Mouse (Mus musculus): ENCODE measurements around the gene Cdipt. TPM values are rescaled to one million over a fixed set of nuclear protein-coding genes. Genes with fewer than 3 reads are reported as not detected.

Gene Cdipt
- polyA plus RNA-seq, 2 experiments: 84.8 to 123 TPM

DNA sequence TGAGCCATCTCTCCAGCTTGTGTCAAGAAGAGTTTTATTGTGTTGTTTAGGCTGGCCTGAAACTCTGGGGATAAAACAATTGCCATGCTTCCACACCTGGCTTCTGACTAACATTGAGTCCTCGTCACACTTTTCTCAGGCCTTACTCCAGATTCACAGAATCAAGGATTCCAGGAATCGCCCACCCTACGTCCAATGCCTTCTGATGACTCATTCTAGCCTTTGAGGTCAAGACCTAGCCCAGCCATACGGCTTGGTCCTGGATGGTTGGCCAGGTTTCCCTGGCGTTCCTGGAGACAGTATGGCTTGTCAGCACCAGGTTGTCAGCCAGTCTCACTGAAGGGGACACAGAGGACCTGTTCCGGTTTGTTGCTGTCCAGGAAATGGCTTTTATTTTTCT is 36.7 kb downstream of the Cdipt start:
- ATAC-seq (ENCODE audit: low FRiP score, low read depth) (no peak), DNase-seq (ENCODE audit: low spot score) (no peak)
- peaks cover 10% of the 10 kb centered on the region for H3K4me1 ChIP-seq (ENCODE audit: control insufficient read depth, insufficient read depth, low read length)
- no peak for TF ChIP-seq POLR2A (IDR thresholded peaks at IDR 0.05; ENCODE audit: borderline replicate concordance, extremely low read depth, insufficient read depth, insufficient read length)
- H3K9me3 ChIP-seq (ENCODE audit: control insufficient read depth, low read length): no peaks in the 10 kb centered on the region
- no peak overlapping the region for H3K9ac ChIP-seq (ENCODE audit: low read depth, low read length, severe bottlenecking)
- whole genome bisulfite sequencing: 88% methylated on average over 6 of the region's 6 CpGs
- no peak overlapping the region for H3K4me3 ChIP-seq (replicated peaks; ENCODE audit: low read length)
- H3K36me3 ChIP-seq (ENCODE audit: control insufficient read depth, insufficient read depth, low read length): peaks cover 35% of the 10 kb centered on the region
- no peak overlapping the region for H3K27ac ChIP-seq (replicated peaks; ENCODE audit: low read depth, low read length)
- no peaks in the 10 kb centered on the region for H3K27me3 ChIP-seq (ENCODE audit: control insufficient read depth, insufficient read depth, low read length)
- H3K4me2 ChIP-seq (replicated peaks; ENCODE audit: low read depth, low read length, severe bottlenecking): no peak overlapping the region

DNA sequence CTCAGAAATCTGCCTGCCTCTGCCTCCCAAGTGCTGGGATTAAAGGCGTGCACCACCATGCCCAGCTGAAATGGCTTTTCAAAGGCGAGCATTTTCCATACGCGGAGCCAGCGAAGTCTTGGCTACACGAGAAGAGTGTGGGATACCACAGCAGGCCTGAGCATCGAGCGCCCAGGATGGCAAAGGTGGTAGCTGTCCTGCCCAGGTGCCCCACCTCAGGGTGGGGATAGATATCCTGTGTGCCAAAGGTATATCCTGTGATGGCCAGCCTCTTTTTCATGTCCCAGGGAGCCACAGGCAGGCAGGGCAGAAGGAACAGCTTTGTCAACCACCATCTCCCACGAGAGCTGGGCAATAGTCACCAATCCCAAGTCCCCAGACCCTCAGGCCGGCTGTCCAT is 37.1 kb downstream of the Cdipt start:
- TF ChIP-seq POLR2A (IDR thresholded peaks at IDR 0.05; ENCODE audit: borderline replicate concordance, extremely low read depth, insufficient read depth, insufficient read length): no peak
- 98% methylated on average over 10 of the region's 10 CpGs for WGBS
- H3K9me3 ChIP-seq (ENCODE audit: control insufficient read depth, low read length): no peaks in the 10 kb centered on the region
- no peak overlapping the region for H3K4me3 ChIP-seq (replicated peaks; ENCODE audit: low read length)
- H3K27ac ChIP-seq (replicated peaks; ENCODE audit: low read depth, low read length): no peak overlapping the region
- H3K4me1 ChIP-seq (ENCODE audit: control insufficient read depth, insufficient read depth, low read length): peaks cover 14% of the 10 kb centered on the region
- H3K4me2 ChIP-seq (replicated peaks; ENCODE audit: low read depth, low read length, severe bottlenecking): no peak overlapping the region
- no peak for DNase-seq (ENCODE audit: low spot score)
- no peaks in the 10 kb centered on the region for H3K27me3 ChIP-seq (ENCODE audit: control insufficient read depth, insufficient read depth, low read length)
- H3K36me3 ChIP-seq (ENCODE audit: control insufficient read depth, insufficient read depth, low read length): peaks cover 35% of the 10 kb centered on the region
- ATAC-seq (ENCODE audit: low FRiP score, low read depth): no peak
- no peak overlapping the region for H3K9ac ChIP-seq (ENCODE audit: low read depth, low read length, severe bottlenecking)

DNA sequence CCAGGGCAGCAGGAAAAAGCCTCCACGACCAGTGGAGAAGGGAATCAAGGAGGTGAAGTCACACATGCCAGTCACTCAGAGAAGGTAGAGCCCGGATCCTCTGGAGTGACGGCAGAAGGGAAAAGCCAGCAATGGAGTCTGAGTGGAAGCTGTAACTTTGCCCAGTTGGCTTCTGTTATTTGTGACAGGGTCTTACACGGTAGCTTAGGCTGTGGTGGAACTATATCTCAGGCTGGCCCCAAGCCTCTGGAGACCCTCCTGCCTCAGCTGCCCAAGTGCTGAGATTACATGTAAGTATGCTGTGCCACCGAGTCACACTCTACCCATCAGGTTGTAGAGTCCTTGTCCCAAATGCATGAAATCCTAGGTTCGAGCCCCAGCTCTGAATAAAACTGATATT is 37.7 kb downstream of the Cdipt start:
- H3K4me2 ChIP-seq (replicated peaks; ENCODE audit: low read depth, low read length, severe bottlenecking): no peak overlapping the region
- no peak overlapping the region for H3K4me3 ChIP-seq (replicated peaks; ENCODE audit: low read length)
- no peaks in the 10 kb centered on the region for H3K9me3 ChIP-seq (ENCODE audit: control insufficient read depth, low read length)
- 92% methylated on average over 6 of the region's 6 CpGs for WGBS
- TF ChIP-seq POLR2A (IDR thresholded peaks at IDR 0.05; ENCODE audit: borderline replicate concordance, extremely low read depth, insufficient read depth, insufficient read length): no peak
- DNase-seq (ENCODE audit: low spot score) (no peak), ATAC-seq (ENCODE audit: low FRiP score, low read depth) (no peak)
- no peak overlapping the region for H3K27ac ChIP-seq (replicated peaks; ENCODE audit: low read depth, low read length)
- H3K27me3 ChIP-seq (ENCODE audit: control insufficient read depth, insufficient read depth, low read length): no peaks in the 10 kb centered on the region
- H3K36me3 ChIP-seq (ENCODE audit: control insufficient read depth, insufficient read depth, low read length): peaks cover 35% of the 10 kb centered on the region
- H3K9ac ChIP-seq (ENCODE audit: low read depth, low read length, severe bottlenecking): no peak overlapping the region
- H3K4me1 ChIP-seq (ENCODE audit: control insufficient read depth, insufficient read depth, low read length): peaks cover 19% of the 10 kb centered on the region

DNA sequence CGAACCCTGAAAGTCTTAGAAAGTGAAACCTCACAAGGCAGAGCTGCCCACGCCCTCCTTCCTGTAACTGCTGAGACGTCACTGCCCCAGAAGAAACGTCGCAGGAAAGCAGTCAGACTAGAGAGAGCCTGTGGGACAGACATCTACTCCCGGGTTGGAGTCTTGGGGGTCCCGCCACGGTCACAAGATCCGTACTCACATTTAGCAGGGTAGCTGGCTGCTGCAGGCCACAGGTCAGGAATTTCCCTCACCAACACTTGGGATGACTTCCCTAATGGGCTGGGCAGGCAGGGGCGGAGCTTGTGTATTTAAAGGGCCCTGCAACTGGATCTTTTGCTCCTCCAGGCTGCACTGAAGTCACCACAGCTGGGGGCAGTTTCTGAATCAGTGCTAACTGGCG is 38.6 kb downstream of the Cdipt start, which contains the start of gene Mvp:
Gene Mvp, minus strand, starts transcription at position 302 of the 400 bp plus-strand sequence.
- 42% methylated on average over 11 of the region's 11 CpGs for WGBS
- Histone ChIP-seq H3K4me2 (replicated peaks; ENCODE audit: low read depth, low read length, severe bottlenecking) (peak within 1 kb of the TSS; percentile 90; the same call in 1 of the 2 replicates), H3K9ac (ENCODE audit: low read depth, low read length, severe bottlenecking) (peak within 1 kb of the TSS; percentile 25; the same call in 1 of the 2 replicates), H3K36me3 (ENCODE audit: control insufficient read depth, insufficient read depth, low read length) (peaks cover 35% of the 10 kb centered on the region), H3K9me3 (ENCODE audit: control insufficient read depth, low read length) (no peaks in the 10 kb centered on the region), H3K4me1 (ENCODE audit: control insufficient read depth, insufficient read depth, low read length) (peaks cover 21% of the 10 kb centered on the region), H3K4me3 (replicated peaks; ENCODE audit: low read length) (peak within 1 kb of the TSS; percentile 75), H3K27ac (replicated peaks; ENCODE audit: low read depth, low read length) (no peak within 1 kb of the TSS), H3K27me3 (ENCODE audit: control insufficient read depth, insufficient read depth, low read length) (no peaks in the 10 kb centered on the region)
- ATAC-seq (ENCODE audit: low FRiP score, low read depth) (no peak), DNase-seq (ENCODE audit: low spot score) (no peak)
- no peak for TF ChIP-seq POLR2A (IDR thresholded peaks at IDR 0.05; ENCODE audit: borderline replicate concordance, extremely low read depth, insufficient read depth, insufficient read length)

- H3K9me3 ChIP-seq (ENCODE audit: control insufficient read depth, low read length): no peaks in the 10 kb centered on the region
- 87% methylated on average over 12 of the region's 12 CpGs for WGBS
- peaks cover 35% of the 10 kb centered on the region for H3K36me3 ChIP-seq (ENCODE audit: control insufficient read depth, insufficient read depth, low read length)
- no peaks in the 10 kb centered on the region for H3K27me3 ChIP-seq (ENCODE audit: control insufficient read depth, insufficient read depth, low read length)
- H3K4me2 ChIP-seq (replicated peaks; ENCODE audit: low read depth, low read length, severe bottlenecking): 0 out of 2 replicates have a peak overlapping the region, but pooled peaks have one; percentile 90
- ATAC-seq (ENCODE audit: low FRiP score, low read depth): no peak
- H3K9ac ChIP-seq (ENCODE audit: low read depth, low read length, severe bottlenecking): peak overlapping the region; percentile 25; the same call in 1 of the 2 replicates
- no peak for DNase-seq (ENCODE audit: low spot score)
- no peak overlapping the region for H3K27ac ChIP-seq (replicated peaks; ENCODE audit: low read depth, low read length)
- TF ChIP-seq POLR2A (IDR thresholded peaks at IDR 0.05; ENCODE audit: borderline replicate concordance, extremely low read depth, insufficient read depth, insufficient read length): no peak
- no peak overlapping the region for H3K4me3 ChIP-seq (replicated peaks; ENCODE audit: low read length)
- H3K4me1 ChIP-seq (ENCODE audit: control insufficient read depth, insufficient read depth, low read length): peaks cover 28% of the 10 kb centered on the region
Observed at GRCm38 (mm10) chr7:127014993-127015392, 39.3 kb downstream of the Cdipt start.
